Mouse (Mus musculus) mammary gland, adult 2 months (tissue): ENCODE results near the gene Tmem127. TPM values are rescaled to one million over a fixed set of nuclear protein-coding genes. Genes with fewer than 3 reads are reported as not detected.

Source experiments
- polyA plus RNA-seq: library from polyadenylated mRNA; depleted of rRNA; stranded (reverse); fragments of >200 nt; gene quantifications from 2 replicates; pipeline ENCODE4 v1.2.3, GENCODE M21; 2012; ENCODE audit warnings: low replicate concordance; rRNA removed

Gene Tmem127
- polyA plus RNA-seq = 122 and 139 TPM in 2 replicates

DNA sequence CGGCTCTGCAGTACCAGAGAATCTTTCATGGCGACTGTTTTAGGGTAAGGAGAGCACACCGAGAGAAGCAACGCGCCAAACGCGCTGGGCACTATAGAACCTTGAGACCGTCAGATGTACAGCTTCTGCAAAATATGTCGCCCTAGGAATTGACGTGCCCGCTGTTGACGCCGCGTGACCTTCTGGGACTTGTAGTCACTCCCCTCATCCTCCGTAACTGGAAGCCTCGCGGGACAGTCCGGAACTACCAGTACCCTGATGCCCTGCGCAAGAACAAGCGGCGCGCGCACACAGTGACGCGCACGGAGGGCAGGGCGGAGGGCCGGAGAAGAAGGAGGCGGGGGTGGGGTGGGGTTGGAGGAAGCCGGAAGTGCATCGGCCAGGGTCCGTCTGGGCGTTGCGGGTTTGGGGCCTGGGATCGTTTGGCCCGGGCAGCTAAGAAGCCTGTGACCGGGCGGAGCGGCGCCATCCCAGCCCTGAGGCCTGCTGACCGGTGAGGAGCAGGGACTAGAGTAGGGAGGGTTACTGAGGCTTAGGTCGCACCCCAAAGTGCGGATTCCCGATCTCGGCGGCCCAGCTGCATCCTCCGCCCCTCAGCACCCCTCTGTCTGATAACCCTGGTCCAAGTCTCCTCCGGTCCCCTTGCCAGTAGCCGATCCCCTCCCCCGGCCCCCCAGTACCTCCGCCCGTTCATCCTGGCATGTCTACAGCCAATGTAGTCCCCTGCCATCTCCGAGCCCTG, at the start of gene Tmem127, which contains the start of gene Ciao1:
TSS of gene Tmem127 (plus strand) at position 317 of the 742 bp plus-strand sequence.
TSS of gene Ciao1 (minus strand) at position 225 of the 742 bp plus-strand sequence.

DNA sequence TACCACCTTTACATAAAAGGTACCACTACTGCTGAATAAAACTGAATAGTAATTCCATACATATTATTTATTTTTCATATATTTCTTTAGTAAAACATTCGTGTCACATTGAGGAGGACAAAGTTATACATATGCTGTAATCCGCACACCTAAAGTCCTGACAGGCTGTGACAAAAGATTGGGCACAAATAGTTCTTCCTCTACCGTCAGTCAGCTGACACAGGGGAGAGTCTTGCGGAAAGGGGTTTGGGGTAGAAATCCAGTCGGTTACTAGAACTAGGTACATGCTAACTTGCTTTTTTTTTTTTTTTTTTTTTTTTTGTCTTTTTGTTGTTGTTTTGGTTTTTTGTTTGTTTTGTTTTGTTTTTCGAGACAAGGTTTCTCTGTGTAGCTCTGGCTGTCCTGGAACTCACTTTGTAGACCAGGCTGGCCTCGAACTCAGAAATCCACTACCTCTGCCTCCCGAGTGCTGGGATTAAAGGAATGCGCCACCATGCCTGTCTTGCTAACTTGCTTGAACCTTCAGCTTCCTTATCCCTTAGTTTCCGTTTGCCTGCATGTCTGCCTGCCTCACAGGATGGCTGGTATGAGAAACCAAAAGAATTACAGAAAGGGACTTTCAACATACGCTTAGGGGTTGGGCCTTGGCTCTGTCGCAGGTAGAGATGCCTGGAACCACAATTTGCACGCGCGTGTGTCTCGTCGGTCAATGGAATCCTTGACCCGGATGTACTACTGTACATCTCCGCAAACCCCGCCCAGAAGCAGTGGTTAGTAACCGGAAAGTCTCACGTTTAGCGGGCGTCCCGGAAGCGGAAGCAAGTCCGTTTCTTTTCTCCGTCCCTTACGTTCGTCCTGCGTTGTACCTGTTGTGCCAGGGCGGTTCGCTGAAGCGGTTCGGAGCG, 39.9 kb upstream of the Tmem127 start, which contains the start of the genes 1810024B03Rik and Snrnp200:
TSS of gene 1810024B03Rik (minus strand) at position 734 of the 905 bp plus-strand sequence.
TSS of gene Snrnp200 (plus strand) at position 840 of the 905 bp plus-strand sequence.

DNA sequence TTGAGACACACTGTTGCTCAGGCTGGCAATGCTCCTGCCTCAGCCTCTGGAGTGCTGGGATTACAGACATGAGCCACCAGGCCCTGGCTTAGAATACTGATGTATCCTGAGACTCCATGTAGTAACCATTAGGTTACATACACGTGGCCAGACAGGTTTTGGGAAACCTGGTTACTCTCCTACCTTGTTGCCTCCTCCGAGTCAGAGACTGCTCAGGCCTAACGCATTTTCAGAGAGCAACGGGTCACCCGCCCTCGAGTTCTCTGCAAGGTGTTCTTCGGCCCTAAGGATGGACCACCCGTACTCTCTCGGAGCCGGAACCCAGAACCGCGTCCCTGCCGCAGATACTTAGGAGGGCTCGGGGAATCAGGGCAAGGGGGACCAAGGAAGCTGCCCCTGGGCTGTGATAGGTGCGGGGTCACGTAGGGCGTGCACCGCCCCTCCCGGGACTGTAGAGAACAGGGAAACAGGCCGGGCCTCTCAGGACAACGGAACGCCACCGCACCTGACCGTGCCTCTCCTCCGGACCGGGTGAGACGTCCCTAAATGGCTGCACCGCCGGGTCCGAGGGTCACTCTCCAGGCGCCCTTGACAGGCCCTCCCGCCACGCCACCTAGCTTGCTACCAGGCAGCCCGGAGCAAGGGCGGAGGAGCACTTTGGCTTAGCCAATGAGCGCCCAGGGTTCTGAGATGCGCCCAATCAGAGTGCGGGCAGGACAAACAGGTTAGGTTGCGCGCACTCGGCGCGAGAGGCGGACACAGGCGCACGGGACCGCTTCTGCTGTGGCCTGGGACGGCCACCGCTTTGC, 22.0 kb downstream of the Tmem127 start, which contains the start of gene Stard7:
TSS of gene Stard7 (plus strand) at position 728 of the 809 bp plus-strand sequence.

Other genes starting within 250 kb of the Tmem127 start
- gene Ap4e1, start 239.2 kb upstream of the Tmem127 start, polyA plus RNA-seq = 1.9 and 2.8 TPM in 2 replicates
- 7.0 and 14.6 TPM in 2 replicates for gene Blvra, start 177.2 kb upstream of the Tmem127 start, polyA plus RNA-seq
- 1.0 and 1.2 TPM in 2 replicates for gene Ncaph, start 114.0 kb upstream of the Tmem127 start, polyA plus RNA-seq
- gene Itpripl1, start 104.5 kb upstream of the Tmem127 start, polyA plus RNA-seq = 20.2 and 24.0 TPM in 2 replicates
- gene 1810024B03Rik, start 39.6 kb upstream of the Tmem127 start, polyA plus RNA-seq = 1.4 and 1.7 TPM in 2 replicates
- 39.8 and 59.6 TPM in 2 replicates for gene Snrnp200, start 39.5 kb upstream of the Tmem127 start, polyA plus RNA-seq
- gene Ciao1, start 92 bp upstream of the Tmem127 start, polyA plus RNA-seq = 46.1 and 58.1 TPM in 2 replicates
- gene Stard7, start 22.3 kb downstream of the Tmem127 start, polyA plus RNA-seq = 58.5 and 76.2 TPM in 2 replicates
- gene Dusp2, start 88.3 kb downstream of the Tmem127 start, polyA plus RNA-seq = 28.3 and 109 TPM in 2 replicates
- not detected in 2 replicates for gene Astl, start 90.7 kb downstream of the Tmem127 start, polyA plus RNA-seq
- 0.25 and 0.57 TPM in 2 replicates for gene Adra2b, start 115.3 kb downstream of the Tmem127 start, polyA plus RNA-seq
- 0.09 and 0.12 TPM in 2 replicates for gene Gpat2, start 177.3 kb downstream of the Tmem127 start, polyA plus RNA-seq
- 18.4 and 28.0 TPM in 2 replicates for gene Fahd2a, start 196.7 kb downstream of the Tmem127 start, polyA plus RNA-seq